8 mouse cellular contexts compared by ENCODE assay signal in the genomic region with DNA sequence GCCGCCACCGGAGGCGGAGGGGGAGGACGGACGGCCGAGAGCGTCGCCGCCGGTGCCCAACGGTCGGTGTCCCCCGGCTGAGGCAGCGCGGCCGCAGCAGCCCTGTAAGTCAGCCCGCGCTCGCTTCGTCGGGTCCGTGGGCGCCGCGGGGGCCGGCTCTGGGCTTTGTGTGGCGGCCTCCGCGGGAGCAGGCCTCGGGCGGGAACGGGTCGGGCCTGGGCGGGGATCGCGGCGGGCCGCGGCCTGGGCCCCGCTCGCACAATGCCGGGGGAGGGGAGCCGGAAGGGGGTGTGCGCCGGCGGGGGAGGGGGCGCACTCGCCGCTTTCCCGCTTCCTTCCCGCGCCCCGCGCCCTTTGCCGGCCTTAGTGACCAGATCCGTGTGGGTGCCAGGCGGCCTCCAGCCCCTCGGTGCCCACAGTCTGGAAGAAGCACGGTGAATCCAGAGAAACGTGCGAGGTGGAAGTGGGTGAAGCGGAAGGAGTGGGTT. TPM values are rescaled to one million over a fixed set of nuclear protein-coding genes. Genes with fewer than 3 reads are reported as not detected.
DNase-seq lines count a peak whose midpoint lies in the region; ATAC-seq and TF ChIP-seq lines count a peak whose summit lies in the region.

No protein-coding gene starts in this region.

- no peaks in the 10 kb centered on the region for H3K36me3 ChIP-seq in ES-E14 (ENCODE audit: control insufficient read depth, insufficient read depth, low read length, poor library complexity, severe bottlenecking)

- intact Hi-C loops in heart, postnatal 25 days (cut with DNase I): no loop called here

- H3K27ac ChIP-seq in ES-E14 (ENCODE audit: insufficient read depth, low read depth, low read length, poor library complexity, severe bottlenecking): peak overlapping the region; percentile 91

- H3K4me3 ChIP-seq in ES-E14 (ENCODE audit: insufficient read depth in 1 of 2, low read depth in 1 of 2, low read length in 2 of 2, poor library complexity in 1 of 2, severe bottlenecking in 1 of 2): peak overlapping the region; percentile 87 to 91

- ATAC-seq in erythroid progenitor cell, adult 5-6 weeks (replicated peaks; ENCODE audit: low FRiP score, poor library complexity, severe bottlenecking): peak; percentile 20
- ATAC-seq in megakaryocyte, adult 5-6 weeks (ENCODE audit: poor library complexity, severe bottlenecking): peak; percentile 36; the same call in 1 of the 2 replicates

- no peaks in the 10 kb centered on the region for H3K9me3 ChIP-seq in ES-E14 (ENCODE audit: control insufficient read depth, insufficient read depth, low read depth, low read length)

- in situ Hi-C loops in ES-E14 (cut with MboI; ENCODE audit: low sequenced_read_pairs in 2 of 2, unreplicated experiment in 2 of 2): no loop called here

- peak overlapping the region; percentile 97 for H3K9ac ChIP-seq in ES-E14 (ENCODE audit: insufficient read depth, low read depth, low read length, poor library complexity, severe bottlenecking)

- DNase-seq in ES-E14 (ENCODE audit: low read depth, low spot score) (peak; percentile 20), MN1 (ENCODE audit: low spot score) (no peak)
- DNase-seq in adrenal gland, adult 8-10 months: peak; percentile 45
- DNase-seq in heart, postnatal 25 days (ENCODE audit: low spot score): peak; percentile 26
- DNase-seq in layer of hippocampus, postnatal 36 days: peak; percentile 53 to 60
- DNase-seq in right cerebral cortex, postnatal 4 days: peak; percentile 65

- H3K4me1 ChIP-seq in ES-E14 (ENCODE audit: control insufficient read depth in 2 of 2, insufficient read depth in 2 of 2, low read length in 2 of 2, poor library complexity in 1 of 2): peaks cover 1 to 8% of the 10 kb centered on the region in 2 experiments; a peak in 3 of 4 replicates

TF ChIP-seq in ES-E14, 5 proteins besides CTCF, POLR2A, EP300 and RAD21:
- TF ChIP-seq CHD2 (IDR thresholded peaks at IDR 0.05; ENCODE audit: low read depth, low read length) (no peak), HCFC1 (IDR thresholded peaks at IDR 0.05; ENCODE audit: borderline replicate concordance, insufficient read depth, low read length) (no peak), MAFK (IDR thresholded peaks at IDR 0.05; ENCODE audit: insufficient read depth, low read depth, low read length) (no peak), ZNF384 (IDR thresholded peaks at IDR 0.05; ENCODE audit: low read depth, low read length) (no peak), ZC3H11A (IDR thresholded peaks at IDR 0.05; ENCODE audit: borderline replicate concordance, low read depth, low read length) (no peak)
TF ChIP-seq in ES-E14: peak in this region for 0.

RNA-seq across cellular contexts. Expression of a gene that starts 0.5 kb away (rescaled TPM):
- 74.8 and 75.2 TPM in 2 replicates for total RNA-seq in ES-E14 (2012; rRNA removed)
- 100 to 1,000 TPM; 152 to 158 (median 154) TPM for total RNA-seq in adrenal gland, adult 8-10 months (2022)
- 94.1 and 135 TPM in 2 replicates for total RNA-seq in erythroid progenitor cell, adult 5-6 weeks (2015; ENCODE audit: low replicate concordance)
- 106 and 142 TPM in 2 replicates for total RNA-seq in erythroid progenitor cell, adult 5-6 weeks (2017; ENCODE audit: low replicate concordance)
- 100 to 1,000 TPM; 129 to 131 TPM for total RNA-seq in heart, postnatal 25 days (2021)
- total RNA-seq in layer of hippocampus, postnatal 36 days (2021): 100 to 1,000 TPM; 194 to 203 TPM
- total RNA-seq in megakaryocyte, adult 5-6 weeks (2015): 152 and 162 TPM in 2 replicates
- total RNA-seq in megakaryocyte, adult 5-6 weeks (2017): 119 and 124 TPM in 2 replicates
